Mouse (Mus musculus): Measurements from ENCODE around the gene Tmem199. TPM values are rescaled to one million over a fixed set of nuclear protein-coding genes. Genes with fewer than 3 reads are reported as not detected.
A peak's percentile ranks its signal among the peaks of the same experiment; 100 is the strongest.

Tmem199 gene
- polyA plus RNA-seq, 1 experiment from 2014 or later, result 17.2 TPM

- WGBS (ENCODE audit: insufficient replicate concordance), result 47% methylated on average over 2 of the region's 2 CpGs
Observed at GRCm38 (mm10) chr11:78547718-78548460, 35.9 kb upstream of the Tmem199 start.

GRCm38 (mm10) chr11:78545181-78545580 is 33.2 kb upstream of the Tmem199 start:
- Histone ChIP-seq H3K4me2 (ENCODE audit: low read depth, low read length) (no peak overlapping the region), H3K27ac (ENCODE audit: low read length) (no peak overlapping the region), H3K4me3 (ENCODE audit: low read depth, low read length) (no peak overlapping the region), H3K36me3 (ENCODE audit: control insufficient read depth, insufficient read depth) (peaks cover 16% of the 10 kb centered on the region), H3K4me1 (ENCODE audit: control insufficient read depth, low read depth, low read length) (peaks cover 10% of the 10 kb centered on the region), H3K9me3 (replicated peaks; ENCODE audit: control insufficient read depth, low read length) (no peaks in the 10 kb centered on the region), H3K9ac (ENCODE audit: low read depth, low read length) (no peak overlapping the region), H3K27me3 (ENCODE audit: control insufficient read depth, insufficient read depth, low read depth, low read length) (no peaks in the 10 kb centered on the region)
- 33% methylated on average over 8 of the region's 8 CpGs for WGBS (ENCODE audit: insufficient replicate concordance)
- ATAC-seq (ENCODE audit: low read depth), result no peak

More at GRCm38 (mm10) chr11:78547718-78548460, 35.9 kb upstream of the Tmem199 start:
- H3K36me3 ChIP-seq (ENCODE audit: control insufficient read depth, insufficient read depth), result peaks cover 3% of the 10 kb centered on the region; the same call in 1 of the 2 replicates
- H3K27me3 ChIP-seq (ENCODE audit: control insufficient read depth, insufficient read depth, low read depth, low read length), result no peaks in the 10 kb centered on the region
- no peak overlapping the region for H3K27ac ChIP-seq (ENCODE audit: low read length)
- H3K4me3 ChIP-seq (ENCODE audit: low read depth, low read length), result no peak overlapping the region
- H3K9me3 ChIP-seq (replicated peaks; ENCODE audit: control insufficient read depth, low read length), result no peaks in the 10 kb centered on the region
- H3K9ac ChIP-seq (ENCODE audit: low read depth, low read length), result no peak overlapping the region
- H3K4me1 ChIP-seq (ENCODE audit: control insufficient read depth, low read depth, low read length), result peaks cover 15% of the 10 kb centered on the region
- no peak for ATAC-seq (ENCODE audit: low read depth)
- peak overlapping the region; percentile 96; the same call in 1 of the 2 replicates for H3K4me2 ChIP-seq (ENCODE audit: low read depth, low read length)

DNA sequence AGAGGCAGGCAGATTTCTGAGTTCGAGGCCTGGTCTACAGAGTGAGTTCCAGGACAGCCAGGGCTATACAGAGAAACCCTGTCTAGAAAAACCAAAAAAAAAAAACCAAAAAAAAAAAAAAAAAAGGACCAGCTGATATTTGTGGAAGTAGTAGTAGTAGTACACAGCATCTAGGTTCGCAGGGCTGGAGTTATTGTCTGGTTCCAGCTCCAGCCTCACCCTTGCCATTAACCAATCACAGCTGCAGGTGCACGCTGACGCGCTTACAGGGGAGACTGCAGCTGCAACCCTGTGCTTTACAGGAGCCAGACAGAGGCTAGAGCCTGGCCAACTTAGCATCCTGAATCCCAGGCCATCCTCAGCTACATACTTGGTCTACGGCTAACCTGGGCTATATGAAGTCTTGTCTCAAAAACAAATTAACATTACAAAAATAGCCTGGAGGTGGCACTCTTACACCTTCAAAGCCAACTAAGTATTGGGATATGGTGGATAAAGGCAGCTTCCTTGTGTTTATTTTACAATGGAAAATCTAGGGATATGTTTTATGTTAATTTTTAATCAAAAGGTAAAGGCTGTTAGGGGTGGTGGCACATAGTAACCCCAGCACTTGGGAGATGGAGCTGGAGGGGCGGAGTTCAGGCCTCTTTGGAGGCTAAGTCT is 32.6 kb upstream of the Tmem199 start:
- no peak overlapping the region for H3K27ac ChIP-seq (ENCODE audit: low read length)
- no peak for ATAC-seq (ENCODE audit: low read depth)
- no peaks in the 10 kb centered on the region for H3K9me3 ChIP-seq (replicated peaks; ENCODE audit: control insufficient read depth, low read length)
- H3K36me3 ChIP-seq (ENCODE audit: control insufficient read depth, insufficient read depth), result peaks cover 16% of the 10 kb centered on the region
- H3K4me3 ChIP-seq (ENCODE audit: low read depth, low read length), result no peak overlapping the region
- WGBS (ENCODE audit: insufficient replicate concordance), result 83% methylated on average over 7 of the region's 7 CpGs
- H3K4me1 ChIP-seq (ENCODE audit: control insufficient read depth, low read depth, low read length), result peaks cover 4% of the 10 kb centered on the region
- no peak overlapping the region for H3K9ac ChIP-seq (ENCODE audit: low read depth, low read length)
- H3K27me3 ChIP-seq (ENCODE audit: control insufficient read depth, insufficient read depth, low read depth, low read length), result no peaks in the 10 kb centered on the region
- H3K4me2 ChIP-seq (ENCODE audit: low read depth, low read length), result no peak overlapping the region

- H3K27me3 ChIP-seq (ENCODE audit: control insufficient read depth, insufficient read depth, low read depth, low read length), result no peaks in the 10 kb centered on the region
- no peaks in the 10 kb centered on the region for H3K9me3 ChIP-seq (replicated peaks; ENCODE audit: control insufficient read depth, low read length)
- H3K27ac ChIP-seq (ENCODE audit: low read length), result no peak overlapping the region
- ATAC-seq (ENCODE audit: low read depth), result no peak
- peaks cover 16% of the 10 kb centered on the region for H3K36me3 ChIP-seq (ENCODE audit: control insufficient read depth, insufficient read depth)
- WGBS (ENCODE audit: insufficient replicate concordance), result 63% methylated on average over 3 of the region's 3 CpGs
- no peak overlapping the region for H3K4me2 ChIP-seq (ENCODE audit: low read depth, low read length)
- H3K4me3 ChIP-seq (ENCODE audit: low read depth, low read length), result no peak overlapping the region
- H3K4me1 ChIP-seq (ENCODE audit: control insufficient read depth, low read depth, low read length), result peaks cover 12% of the 10 kb centered on the region
- H3K9ac ChIP-seq (ENCODE audit: low read depth, low read length), result no peak overlapping the region
Observed at GRCm38 (mm10) chr11:78540358-78540757, 28.4 kb upstream of the Tmem199 start.

DNA sequence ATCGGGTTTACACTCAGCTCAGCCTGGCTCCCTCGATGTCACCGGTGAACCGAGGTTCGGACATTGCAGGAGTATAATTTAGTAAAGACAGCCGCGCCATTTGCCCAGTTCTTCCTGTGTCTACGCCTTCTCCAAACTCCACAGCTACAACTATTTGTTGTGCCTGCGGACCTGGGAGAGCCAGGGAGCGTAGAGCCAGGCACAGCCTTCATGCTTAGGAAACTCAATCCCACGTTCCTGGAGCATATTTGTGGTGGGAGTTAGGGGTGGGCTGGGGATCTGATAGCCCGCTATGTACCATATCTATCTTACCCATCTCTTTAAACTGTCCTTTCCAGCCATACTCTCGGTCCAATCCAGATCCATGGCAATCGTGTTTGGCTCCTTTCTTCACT is 24.7 kb upstream of the Tmem199 start:
- Histone ChIP-seq H3K9ac (ENCODE audit: low read depth, low read length) (peak overlapping the region; percentile 93), H3K4me1 (ENCODE audit: control insufficient read depth, low read depth, low read length) (peaks cover 20% of the 10 kb centered on the region), H3K9me3 (replicated peaks; ENCODE audit: control insufficient read depth, low read length) (no peaks in the 10 kb centered on the region), H3K27ac (ENCODE audit: low read length) (peak overlapping the region; percentile 91), H3K4me2 (ENCODE audit: low read depth, low read length) (peak overlapping the region; percentile 76), H3K27me3 (ENCODE audit: control insufficient read depth, insufficient read depth, low read depth, low read length) (no peaks in the 10 kb centered on the region), H3K4me3 (ENCODE audit: low read depth, low read length) (peak overlapping the region; percentile 88), H3K36me3 (ENCODE audit: control insufficient read depth, insufficient read depth) (peaks cover 11% of the 10 kb centered on the region)
- under 1% methylated on average over 14 of the region's 14 CpGs for WGBS (ENCODE audit: insufficient replicate concordance)
- ATAC-seq (ENCODE audit: low read depth), result no peak

GRCm38 (mm10) chr11:78536080-78536689 is 24.2 kb upstream of the Tmem199 start, which contains the start of the genes Tnfaip1 and Ift20:
Gene Tnfaip1 (minus strand): TSS chr11:78536332.
Gene Ift20 (plus strand): TSS chr11:78536361.
- Histone ChIP-seq H3K36me3 (ENCODE audit: control insufficient read depth, insufficient read depth) (peaks cover 8% of the 10 kb centered on the region), H3K9ac (ENCODE audit: low read depth, low read length) (peak within 1 kb of the TSS; percentile 93), H3K9me3 (replicated peaks; ENCODE audit: control insufficient read depth, low read length) (no peaks in the 10 kb centered on the region), H3K27me3 (ENCODE audit: control insufficient read depth, insufficient read depth, low read depth, low read length) (no peaks in the 10 kb centered on the region), H3K27ac (ENCODE audit: low read length) (peak within 1 kb of the TSS; percentile 91), H3K4me1 (ENCODE audit: control insufficient read depth, low read depth, low read length) (peaks cover 20% of the 10 kb centered on the region), H3K4me2 (ENCODE audit: low read depth, low read length) (peak within 1 kb of the TSS; percentile 89), H3K4me3 (ENCODE audit: low read depth, low read length) (peak within 1 kb of the TSS; percentile 88)
- WGBS (ENCODE audit: insufficient replicate concordance), result under 1% methylated on average over 52 of the region's 52 CpGs
- peak; percentile 96 for ATAC-seq (ENCODE audit: low read depth)

DNA sequence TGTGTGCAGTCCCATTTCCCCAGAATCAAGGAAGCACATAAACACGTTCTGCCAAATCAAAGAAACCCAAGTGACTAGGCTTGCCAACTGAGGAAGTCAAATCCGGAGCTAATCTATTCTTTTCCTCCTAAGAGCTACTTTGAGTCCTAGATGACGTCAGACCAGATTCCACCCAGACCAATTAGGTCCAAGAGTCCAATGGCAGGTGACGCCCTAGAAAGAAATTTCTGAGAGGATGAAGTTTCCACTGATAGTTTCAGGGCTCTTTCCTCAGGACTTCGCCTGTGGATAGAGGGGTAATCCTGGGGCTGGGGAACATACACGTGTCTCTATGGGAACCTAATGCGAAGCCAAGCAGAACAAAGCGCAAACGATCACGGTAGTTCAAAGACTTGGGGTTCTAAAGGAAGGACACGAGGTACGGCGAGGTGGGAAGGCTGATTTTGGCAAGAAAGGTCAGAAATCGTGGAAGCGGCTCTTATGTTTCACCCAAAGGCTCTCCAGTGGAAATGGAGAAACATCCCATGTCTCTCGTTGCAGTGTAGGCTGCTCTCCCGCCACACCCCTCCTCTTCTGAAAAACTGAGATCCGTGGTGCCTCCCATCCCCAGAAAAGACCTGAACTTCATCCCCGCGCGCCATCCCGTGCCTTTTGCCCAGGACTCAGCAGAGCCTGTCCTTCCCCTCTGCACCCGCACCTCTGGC is 23.6 kb upstream of the Tmem199 start:
- Histone ChIP-seq H3K9me3 (replicated peaks; ENCODE audit: control insufficient read depth, low read length) (no peaks in the 10 kb centered on the region), H3K4me1 (ENCODE audit: control insufficient read depth, low read depth, low read length) (peaks cover 20% of the 10 kb centered on the region), H3K36me3 (ENCODE audit: control insufficient read depth, insufficient read depth) (peaks cover 3% of the 10 kb centered on the region), H3K27ac (ENCODE audit: low read length) (peak overlapping the region; percentile 86), H3K9ac (ENCODE audit: low read depth, low read length) (peak overlapping the region; percentile 69), H3K4me3 (ENCODE audit: low read depth, low read length) (peak overlapping the region; percentile 88), H3K4me2 (ENCODE audit: low read depth, low read length) (peak overlapping the region; percentile 89), H3K27me3 (ENCODE audit: control insufficient read depth, insufficient read depth, low read depth, low read length) (no peaks in the 10 kb centered on the region)
- WGBS (ENCODE audit: insufficient replicate concordance), result under 1% methylated on average over 23 of the region's 23 CpGs
- ATAC-seq (ENCODE audit: low read depth), result no peak; the same call in 1 of the 2 replicates

GRCm38 (mm10) chr11:78534516-78534915 is 22.5 kb upstream of the Tmem199 start:
- Histone ChIP-seq H3K9me3 (replicated peaks; ENCODE audit: control insufficient read depth, low read length) (no peaks in the 10 kb centered on the region), H3K4me2 (ENCODE audit: low read depth, low read length) (no peak overlapping the region), H3K36me3 (ENCODE audit: control insufficient read depth, insufficient read depth) (no peaks in the 10 kb centered on the region), H3K27me3 (ENCODE audit: control insufficient read depth, insufficient read depth, low read depth, low read length) (no peaks in the 10 kb centered on the region), H3K27ac (ENCODE audit: low read length) (no peak overlapping the region), H3K4me1 (ENCODE audit: control insufficient read depth, low read depth, low read length) (peaks cover 20% of the 10 kb centered on the region), H3K4me3 (ENCODE audit: low read depth, low read length) (0 out of 2 replicates have a peak overlapping the region, but pooled peaks have one; percentile 88), H3K9ac (ENCODE audit: low read depth, low read length) (no peak overlapping the region)
- ATAC-seq (ENCODE audit: low read depth), result no peak
- 76% methylated on average over 4 of the region's 4 CpGs for WGBS (ENCODE audit: insufficient replicate concordance)

All from liver, embryonic 16.5 days (tissue).